Mouse (Mus musculus): Measurements from ENCODE around the gene A530084C06Rik.

DNA sequence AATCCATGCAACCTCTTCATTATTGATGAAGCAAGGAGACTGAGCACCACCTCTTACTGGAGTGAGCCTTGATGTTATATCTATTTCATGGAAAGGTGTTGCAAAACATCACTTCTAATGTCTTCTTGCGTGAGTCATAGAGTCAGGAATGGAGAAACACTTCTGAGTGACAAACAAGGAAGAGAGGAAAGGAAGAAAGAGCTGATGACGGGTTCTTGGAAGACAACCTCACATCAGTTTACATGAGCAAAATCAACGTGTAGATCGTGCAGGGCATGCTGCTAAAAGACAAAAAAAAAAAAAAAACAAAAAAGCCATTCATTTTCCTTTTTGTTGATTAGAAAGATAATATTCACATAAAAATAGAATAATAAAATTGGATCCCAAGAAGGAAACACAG is 24.4 kb downstream of the A530084C06Rik start:
- no peak for TF ChIP-seq CTCF (IDR thresholded peaks at IDR 0.05)
- TF ChIP-seq EP300 (IDR thresholded peaks at IDR 0.05): no peak

Data from lung, postnatal 0 days (tissue).